21 mouse cellular contexts compared by ENCODE assay signal in genomic region chr14:76001781-76002180, GRCm38 (mm10). TPM values are rescaled to one million over a fixed set of nuclear protein-coding genes. Genes with fewer than 3 reads are reported as not detected.
DNase-seq lines count a peak whose midpoint lies in the region; ATAC-seq lines count a peak whose summit lies in the region.
"Had no signal": no experiment of that assay in that cellular context is flagged by ENCODE, and none has a peak within 500 bp of the region (broad histone marks: within the 10 kb centered on the region; RNA-seq: fewer than 3 reads in every experiment).

No protein-coding gene starts in this region.

- H3K36me3 ChIP-seq in forebrain, embryonic 13.5 days (ENCODE audit: poor library complexity, severe bottlenecking) = peaks cover 5% of the 10 kb centered on the region; the same call in 1 of the 2 replicates

- peak; percentile 2 to 16 for DNase-seq in spleen, postnatal 36 days (ENCODE audit: low spot score in 2 of 2)
- no peak for DNase-seq in spleen, postnatal 10 days (ENCODE audit: low spot score in 2 of 2)
- DNase-seq in MEL-GATA-1-ER (ENCODE audit: extremely low read depth, low read depth) = peak; percentile 12
- no peak for DNase-seq in liver
- no peak for DNase-seq in lung, postnatal 4 days
- DNase-seq: adrenal gland, adult 2 months; adrenal gland, postnatal 25 days; cerebellum, adult 18-20 months; cerebellum, adult 9-11 months; cerebellum, postnatal 36 days; gastrocnemius, adult 2 months; gastrocnemius, postnatal 25 days; heart, adult 11 months; heart, postnatal 14 days had no signal

- no peaks in the 10 kb centered on the region for H3K4me1 ChIP-seq in forebrain, embryonic 13.5 days
- H3K4me1 ChIP-seq: embryonic facial prominence, embryonic 10.5 days; hindbrain, embryonic 13.5 days had no signal

- H3K27ac ChIP-seq in forebrain, embryonic 13.5 days = no peak overlapping the region
- H3K27ac ChIP-seq: embryonic facial prominence, embryonic 10.5 days; gastrocnemius, adult 2 months; hindbrain, embryonic 13.5 days; hindbrain, postnatal 0 days had no signal

- H3K9me3 ChIP-seq in forebrain, embryonic 13.5 days (replicated peaks) = no peaks in the 10 kb centered on the region
- H3K9me3 ChIP-seq: embryonic facial prominence, embryonic 10.5 days; hindbrain, embryonic 13.5 days had no signal

- ATAC-seq in megakaryocyte progenitor cell, adult 5-6 weeks (replicated peaks; ENCODE audit: poor library complexity) = peak; percentile 57
- ATAC-seq in forebrain, embryonic 13.5 days = no peak
- ATAC-seq: forebrain, embryonic 14.5 days; hindbrain, postnatal 0 days had no signal

- H3K4me2 ChIP-seq in forebrain, embryonic 13.5 days = no peak overlapping the region
- H3K4me2 ChIP-seq: hindbrain, embryonic 13.5 days had no signal

- 82% methylated on average over 4 of the region's 4 CpGs for WGBS in forebrain, embryonic 13.5 days

- no peaks in the 10 kb centered on the region for H3K27me3 ChIP-seq in forebrain, embryonic 13.5 days
- H3K27me3 ChIP-seq: hindbrain, embryonic 13.5 days had no signal

- no peak overlapping the region for H3K4me3 ChIP-seq in forebrain, embryonic 13.5 days
- H3K4me3 ChIP-seq: embryonic facial prominence, embryonic 10.5 days; gastrocnemius, adult 2 months; hindbrain, embryonic 13.5 days had no signal

- H3K9ac ChIP-seq in forebrain, embryonic 13.5 days = no peak overlapping the region
- H3K9ac ChIP-seq: hindbrain, embryonic 13.5 days had no signal

RNA-seq across cellular contexts. Expression of gene Gtf2f2, which starts 8.9 kb away (rescaled TPM):
- 66.1 and 71.3 TPM in 2 replicates for total RNA-seq in megakaryocyte progenitor cell, adult 5-6 weeks (2015)
- total RNA-seq in megakaryocyte progenitor cell, adult 5-6 weeks (2017) = 76.0 and 91.5 TPM in 2 replicates
- polyA plus RNA-seq in forebrain, embryonic 13.5 days (2015; fragmentation: Nextera tagmentation; extraction: Ambion mirVana) = 52.3 and 56.5 TPM in 2 replicates

RNA-seq across cellular contexts. Expression of gene Kctd4, which starts 47.0 kb away (rescaled TPM):
- total RNA-seq in megakaryocyte progenitor cell, adult 5-6 weeks (2015) = not detected in 2 replicates
- total RNA-seq in megakaryocyte progenitor cell, adult 5-6 weeks (2017) = 0.24 TPM in 1 of 2 replicates, not detected in the other
- 3.5 and 3.6 TPM in 2 replicates for polyA plus RNA-seq in forebrain, embryonic 13.5 days (2015; fragmentation: Nextera tagmentation; extraction: Ambion mirVana)
- total RNA-seq: adrenal gland, adult 2 months; adrenal gland, postnatal 25 days; gastrocnemius, adult 2 months; gastrocnemius, postnatal 25 days; heart, postnatal 14 days; hematopoietic stem cell, adult 5-6 weeks had no signal
- polyA plus RNA-seq: adrenal gland, adult 2 months had no signal

Comparison
In these comparisons a context has a peak if more than half of its experiments do, and no peak if none do; other contexts are left out.
1. DNase-seq: peak in spleen, postnatal 36 days (2 of 2) and MEL-GATA-1-ER (single experiment); none in spleen, postnatal 10 days (0 of 2), liver (single experiment) and lung, postnatal 4 days (0 of 2).